Mouse (Mus musculus) yolk sac, embryonic 10.5 days (tissue): Measurements from ENCODE around the gene Cyct.

Experiments
- DNase-seq: peaks from one replicate; pipeline ENCODE4 v3.0.0-alpha.2; 2017; ENCODE audit warnings: low spot score

Cyct gene

GRCm38 (mm10) chr2:76334596-76334995 lies 25.7 kb downstream of the Cyct start:
- no peak for DNase-seq

- no peak for DNase-seq
Measured at GRCm38 (mm10) chr2:76332161-76332805, 28.0 kb downstream of the Cyct start.

DNA sequence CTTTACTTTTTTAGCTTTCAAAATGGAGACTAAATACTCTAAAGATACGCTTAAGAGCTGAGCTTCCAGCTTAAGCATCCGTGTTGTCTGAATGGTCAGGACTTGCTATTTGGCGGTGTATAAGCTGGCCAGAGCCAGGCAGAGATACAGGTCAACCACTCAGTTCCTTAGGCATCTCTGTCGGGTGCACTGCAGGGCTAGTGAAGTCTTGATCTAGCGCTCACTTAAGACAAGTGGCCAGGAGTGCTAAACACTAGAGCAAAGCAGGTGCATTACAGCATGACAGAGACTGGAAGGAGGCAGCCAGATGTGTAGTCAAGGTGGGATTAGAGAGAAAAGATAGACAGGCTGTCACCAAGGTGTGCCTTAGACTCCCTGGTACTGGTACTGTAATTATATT lies 30.2 kb downstream of the Cyct start:
- no peak for DNase-seq

GRCm38 (mm10) chr2:76326161-76326560 lies 34.1 kb downstream of the Cyct start:
- no peak for DNase-seq

GRCm38 (mm10) chr2:76324463-76324862 lies 35.8 kb downstream of the Cyct start:
- no peak for DNase-seq

DNA sequence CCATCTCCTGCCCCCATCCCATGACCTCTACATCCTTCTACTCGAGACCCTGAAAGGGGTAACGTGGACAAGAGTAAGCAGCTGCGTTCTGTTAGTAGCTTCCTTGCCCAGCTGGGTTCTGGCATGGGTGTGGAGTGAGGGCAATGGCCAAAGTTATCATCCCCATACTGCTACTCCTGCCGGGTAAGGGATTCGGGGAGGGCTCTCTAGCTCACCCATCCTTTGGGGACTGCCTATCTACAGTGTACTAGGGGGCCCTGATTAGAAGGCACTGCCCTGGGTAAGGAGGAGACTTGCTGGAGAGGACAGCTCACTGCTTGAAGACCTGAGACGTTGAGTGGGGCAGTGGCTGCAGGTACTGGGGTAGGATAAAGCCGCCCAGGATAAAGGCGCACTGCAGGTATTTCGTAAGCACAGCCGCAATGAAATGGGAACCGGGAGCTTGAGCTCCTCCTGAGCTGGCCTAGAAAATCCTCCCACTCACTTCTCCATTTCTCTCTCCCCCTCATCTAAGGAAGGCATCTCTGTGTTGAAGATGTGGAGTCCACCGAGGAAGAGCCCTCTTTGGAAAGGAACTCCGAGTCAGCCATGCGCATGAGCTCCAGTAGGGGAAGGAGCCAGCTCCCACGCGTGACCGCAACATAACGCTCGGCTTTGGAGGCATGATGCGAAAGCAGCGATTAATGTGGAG lies 36.9 kb downstream of the Cyct start:
- no peak for DNase-seq

- no peak for DNase-seq
Measured at GRCm38 (mm10) chr2:76320336-76320735, 39.9 kb downstream of the Cyct start.

- no peak for DNase-seq
Measured at GRCm38 (mm10) chr2:76319231-76319630, 41.0 kb downstream of the Cyct start.
